Mouse (Mus musculus) erythroblast, embryonic 14.5 days (primary cell): ENCODE results near the gene Mcu. TPM values are rescaled to one million over a fixed set of nuclear protein-coding genes. Genes with fewer than 3 reads are reported as not detected.

Experiments used
- H3K27me3 ChIP-seq: 2 replicates; pipeline ENCODE4 v1.6.1; 2012; ENCODE audit warnings: inconsistent platforms; ENCODE audit not compliant: control insufficient read depth
- H3K36me3 ChIP-seq: 2 replicates; pipeline ENCODE4 v1.6.1; 2012; ENCODE audit warnings: mild to moderate bottlenecking, inconsistent platforms; ENCODE audit not compliant: control insufficient read depth
- H3K4me1 ChIP-seq: 2 replicates; pipeline ENCODE4 v1.6.1; 2012; ENCODE audit warnings: inconsistent platforms; ENCODE audit not compliant: control insufficient read depth
- H3K4me3 ChIP-seq: replicated peaks from 2 replicates; pipeline ENCODE3; 2012; ENCODE audit warnings: moderate library complexity, mild to moderate bottlenecking, inconsistent platforms
- H3K9me3 ChIP-seq: 2 replicates; pipeline ENCODE4 v1.6.1; 2012; ENCODE audit warnings: low read length, inconsistent platforms, mixed read lengths; ENCODE audit not compliant: control insufficient read depth
- GATA1 ChIP-seq: IDR thresholded peaks from 2 replicates; pipeline ENCODE4 v1.6.1; 2012; ENCODE audit warnings: low read length, inconsistent platforms, mixed read lengths
- TAL1 ChIP-seq: IDR thresholded peaks from 3 replicates; pipeline ENCODE4 v1.6.1; 2012; ENCODE audit warnings: low read length, inconsistent platforms, mixed read lengths
- polyA plus RNA-seq: library from polyadenylated mRNA; stranded (reverse); fragments of >175 nt; gene quantifications from 2 replicates; pipeline ENCODE4 v1.2.3, GENCODE M21; 2012

Mcu gene
- polyA plus RNA-seq, 1 experiment = 0.36 TPM

DNA sequence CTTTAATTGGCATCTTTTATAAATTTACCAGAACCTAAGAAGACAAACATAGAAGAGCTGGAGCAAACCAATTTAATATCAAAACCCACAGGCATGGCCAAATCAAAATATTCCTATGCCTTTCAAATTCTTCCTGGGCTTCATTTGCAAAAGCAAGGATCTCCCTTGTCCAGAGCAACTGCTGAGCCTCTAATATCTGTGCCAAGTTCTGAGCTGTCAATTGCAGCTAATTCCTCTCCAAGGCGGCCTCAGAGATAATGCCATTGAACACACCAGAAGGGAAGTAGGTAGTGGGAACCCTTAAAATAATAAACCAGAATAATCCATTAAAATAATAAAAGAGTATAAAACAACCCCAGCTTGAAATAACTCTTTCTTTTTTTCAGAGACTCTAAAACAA, 64.0 kb downstream of the Mcu start:
- no peak overlapping the region for H3K4me3 ChIP-seq
- no peaks in the 10 kb centered on the region for H3K36me3 ChIP-seq
- TF ChIP-seq GATA1 = no peak
- no peak for TF ChIP-seq TAL1
- H3K27me3 ChIP-seq = no peaks in the 10 kb centered on the region
- peaks cover 14% of the 10 kb centered on the region for H3K4me1 ChIP-seq
- peaks cover 3% of the 10 kb centered on the region for H3K9me3 ChIP-seq

DNA sequence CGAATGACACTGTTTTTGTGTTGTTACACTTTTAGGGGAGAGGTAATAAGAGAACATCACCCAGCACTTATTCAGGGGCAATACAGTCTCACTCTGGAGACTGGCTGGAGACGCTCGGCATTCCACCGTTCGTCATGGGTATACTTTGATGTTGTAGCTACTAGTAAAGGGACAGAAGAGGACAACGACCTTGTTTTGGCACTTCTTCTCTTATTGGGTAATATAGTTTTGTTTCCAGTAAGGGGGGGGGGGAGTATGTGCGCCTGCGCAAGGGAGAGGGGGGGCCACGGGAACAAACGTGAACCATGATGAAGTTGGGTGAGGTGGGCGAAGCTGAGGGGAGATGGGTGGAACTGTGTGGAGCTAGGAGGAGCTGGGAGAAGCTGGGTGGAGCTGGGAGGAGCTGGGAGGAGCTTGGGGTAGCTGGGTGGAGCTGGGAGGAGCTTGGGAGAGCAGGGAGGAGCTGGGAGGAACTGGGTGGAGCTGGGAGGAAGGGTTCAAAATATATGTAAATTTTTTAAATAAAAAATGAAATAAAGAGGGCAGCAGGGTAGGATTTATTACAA, 67.6 kb downstream of the Mcu start:
- Histone ChIP-seq H3K9me3 (no peaks in the 10 kb centered on the region), H3K4me1 (peaks cover 14% of the 10 kb centered on the region)
- no peak for TF ChIP-seq TAL1
- TF ChIP-seq GATA1 = no peak

DNA sequence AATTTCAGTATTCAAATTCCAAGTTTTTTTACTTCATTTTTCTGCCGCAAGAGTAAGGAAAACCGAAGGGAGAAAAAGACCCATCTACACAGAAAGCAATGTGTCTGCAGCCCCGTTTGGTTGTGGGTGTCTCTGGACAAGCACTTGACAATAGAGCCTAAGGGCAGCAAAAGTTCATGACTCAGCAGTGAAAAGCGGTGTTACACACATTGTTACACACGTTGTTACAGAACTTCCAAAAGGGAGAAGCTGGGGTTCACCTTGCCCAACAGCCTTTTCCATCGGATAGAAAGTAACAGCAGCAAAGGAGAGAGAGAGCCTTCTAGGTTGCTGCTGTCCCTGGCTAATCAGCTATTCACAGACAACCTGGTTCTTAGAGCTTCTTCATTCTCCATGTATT, 68.3 kb downstream of the Mcu start:
- TF ChIP-seq GATA1 (no peak), TAL1 (no peak)
- Histone ChIP-seq H3K4me3 (no peak overlapping the region), H3K36me3 (no peaks in the 10 kb centered on the region), H3K27me3 (no peaks in the 10 kb centered on the region), H3K4me1 (peaks cover 14% of the 10 kb centered on the region), H3K9me3 (no peaks in the 10 kb centered on the region)

More for the DNA sequence above, 67.6 kb downstream of the Mcu start:
- Histone ChIP-seq H3K27me3 (no peaks in the 10 kb centered on the region), H3K36me3 (no peaks in the 10 kb centered on the region), H3K4me3 (no peak overlapping the region)

DNA sequence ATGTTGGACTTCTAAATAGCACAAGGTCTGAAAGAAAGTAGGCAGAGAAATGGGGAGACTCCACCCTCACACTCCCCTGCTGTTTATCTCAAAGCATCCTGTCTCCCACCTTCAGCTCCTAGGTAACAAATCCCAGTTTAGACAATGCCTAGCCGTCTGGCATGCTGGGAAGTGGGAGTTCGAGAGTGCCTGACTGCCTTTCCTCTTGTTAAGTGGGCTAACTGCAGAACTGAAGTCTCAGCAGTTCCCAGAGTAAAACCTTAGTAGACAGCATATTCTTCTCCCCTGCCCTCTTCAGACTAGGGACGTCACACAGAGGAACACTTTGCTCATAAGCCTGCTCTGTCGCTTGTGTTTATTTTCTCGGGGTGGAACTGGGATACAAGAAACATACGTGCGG, 69.1 kb downstream of the Mcu start:
- H3K36me3 ChIP-seq = no peaks in the 10 kb centered on the region
- H3K4me3 ChIP-seq = no peak overlapping the region
- no peak for TF ChIP-seq TAL1
- TF ChIP-seq GATA1 = no peak
- no peaks in the 10 kb centered on the region for H3K9me3 ChIP-seq
- no peaks in the 10 kb centered on the region for H3K27me3 ChIP-seq
- peaks cover 14% of the 10 kb centered on the region for H3K4me1 ChIP-seq

DNA sequence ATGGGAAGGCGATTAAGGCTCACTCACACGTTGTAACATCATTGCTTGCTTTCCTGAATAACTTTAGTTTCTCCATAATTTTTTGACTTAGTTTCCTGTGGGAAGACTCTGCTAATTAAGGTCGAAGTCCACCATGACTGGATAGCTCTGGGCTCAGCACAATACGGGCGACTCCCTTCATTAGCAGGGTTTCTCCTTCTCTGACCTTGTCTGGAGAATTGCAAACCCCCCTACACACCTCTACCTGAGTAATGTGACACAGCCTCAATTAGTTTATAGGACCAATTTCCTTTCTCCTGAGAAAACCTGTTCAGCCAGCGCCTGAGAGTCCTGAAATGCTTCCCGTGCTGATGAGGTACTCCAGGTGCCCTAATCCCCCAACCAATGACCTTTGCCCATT, 71.3 kb downstream of the Mcu start:
- H3K36me3 ChIP-seq = no peaks in the 10 kb centered on the region

DNA sequence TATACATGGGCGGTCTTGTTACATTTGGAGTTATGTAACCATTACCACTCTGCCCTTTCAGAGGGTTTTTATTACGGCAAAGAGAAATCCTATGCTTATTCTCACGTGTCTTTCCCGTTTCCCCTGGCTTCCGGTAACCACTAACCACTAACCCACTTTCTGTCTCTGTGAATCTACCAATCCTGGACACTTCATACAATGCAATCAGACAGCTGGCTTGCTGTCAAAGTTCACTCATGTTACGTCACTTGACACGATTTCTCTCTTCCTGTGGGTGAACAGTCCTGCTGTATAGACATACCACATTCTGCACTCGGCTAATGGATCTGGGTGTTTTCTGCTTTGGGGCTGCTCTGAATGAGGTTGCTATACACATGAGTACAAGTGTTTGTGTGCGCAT, 73.1 kb downstream of the Mcu start:
- Histone ChIP-seq H3K36me3 (no peaks in the 10 kb centered on the region), H3K4me3 (no peak overlapping the region), H3K27me3 (peaks cover 14% of the 10 kb centered on the region), H3K4me1 (peaks cover under 1% of the 10 kb centered on the region; the same call in 1 of the 2 replicates), H3K9me3 (no peaks in the 10 kb centered on the region)
- TF ChIP-seq TAL1 (no peak), GATA1 (no peak)

More for the DNA sequence above, 71.3 kb downstream of the Mcu start:
- Histone ChIP-seq H3K4me1 (peaks cover 14% of the 10 kb centered on the region), H3K4me3 (no peak overlapping the region), H3K9me3 (no peaks in the 10 kb centered on the region), H3K27me3 (peaks cover under 1% of the 10 kb centered on the region)
- TF ChIP-seq GATA1 = no peak
- TF ChIP-seq TAL1 = no peak

DNA sequence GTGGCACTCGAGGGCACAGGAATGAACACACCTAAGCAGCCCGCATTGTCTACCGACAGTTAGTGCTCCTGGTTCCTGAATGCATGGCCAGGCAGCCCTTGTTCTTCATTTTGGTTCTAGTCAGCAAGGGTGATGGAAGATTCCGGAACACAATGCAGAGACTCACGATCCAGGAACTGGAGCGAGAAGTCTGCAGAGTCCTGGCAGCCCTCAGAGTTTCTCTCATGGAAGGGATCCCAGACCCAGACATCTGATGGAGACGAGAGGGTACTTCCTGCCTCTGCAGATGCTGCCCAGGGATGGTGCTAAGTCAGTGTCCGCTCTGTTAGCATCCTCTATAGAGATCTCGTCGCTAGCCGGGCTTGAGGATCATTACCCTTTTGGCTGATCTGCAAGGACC, 75.0 kb downstream of the Mcu start:
- TF ChIP-seq GATA1 (no peak), TAL1 (no peak)
- Histone ChIP-seq H3K36me3 (no peaks in the 10 kb centered on the region), H3K9me3 (no peaks in the 10 kb centered on the region), H3K4me1 (no peaks in the 10 kb centered on the region), H3K27me3 (peaks cover 14% of the 10 kb centered on the region), H3K4me3 (no peak overlapping the region)

DNA sequence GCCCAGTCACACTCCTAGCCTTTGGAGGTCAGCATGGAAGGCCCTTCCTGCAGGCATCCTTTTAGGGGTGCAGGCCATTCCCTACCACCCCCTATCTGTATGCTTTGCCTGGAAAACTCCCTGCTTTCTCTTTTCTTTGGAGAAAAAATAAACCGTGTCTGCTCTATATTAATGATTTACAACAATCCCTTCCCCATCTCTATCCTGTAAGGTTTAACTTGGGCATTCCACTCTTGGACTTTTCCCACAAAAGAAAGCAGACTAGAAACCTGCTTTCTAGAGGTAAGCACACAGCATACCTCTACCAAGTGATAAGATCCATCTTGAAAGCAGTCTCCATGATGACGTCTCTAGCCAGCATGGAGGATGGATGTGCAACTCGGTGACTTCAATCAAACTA, 75.9 kb downstream of the Mcu start:
- Histone ChIP-seq H3K36me3 (no peaks in the 10 kb centered on the region), H3K4me3 (no peak overlapping the region), H3K27me3 (peaks cover 14% of the 10 kb centered on the region), H3K4me1 (no peaks in the 10 kb centered on the region), H3K9me3 (no peaks in the 10 kb centered on the region)
- no peak for TF ChIP-seq GATA1
- no peak for TF ChIP-seq TAL1

DNA sequence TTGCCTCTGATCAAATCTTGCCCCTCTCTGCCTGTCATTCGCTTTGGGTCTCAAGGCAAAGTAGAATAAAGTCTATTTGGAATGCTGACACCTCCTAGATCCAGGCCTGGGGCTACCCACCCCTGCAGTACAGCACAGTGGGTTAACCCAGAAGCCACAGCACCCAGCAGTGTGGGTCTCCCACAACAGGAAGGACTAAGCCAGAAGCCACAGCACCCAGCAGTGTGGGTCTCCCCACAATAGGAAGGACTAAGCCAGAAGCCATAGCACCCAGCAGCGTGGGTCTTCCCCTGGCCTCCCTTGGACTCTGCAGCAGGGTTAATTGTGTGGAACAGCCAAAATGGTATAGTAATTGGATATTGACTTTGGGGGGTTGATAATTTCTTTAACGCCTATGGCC, 76.4 kb downstream of the Mcu start:
- H3K9me3 ChIP-seq = no peaks in the 10 kb centered on the region
- H3K36me3 ChIP-seq = no peaks in the 10 kb centered on the region
- H3K27me3 ChIP-seq = peaks cover 14% of the 10 kb centered on the region
- no peak overlapping the region for H3K4me3 ChIP-seq
- no peaks in the 10 kb centered on the region for H3K4me1 ChIP-seq
- TF ChIP-seq TAL1 = no peak
- no peak for TF ChIP-seq GATA1

DNA sequence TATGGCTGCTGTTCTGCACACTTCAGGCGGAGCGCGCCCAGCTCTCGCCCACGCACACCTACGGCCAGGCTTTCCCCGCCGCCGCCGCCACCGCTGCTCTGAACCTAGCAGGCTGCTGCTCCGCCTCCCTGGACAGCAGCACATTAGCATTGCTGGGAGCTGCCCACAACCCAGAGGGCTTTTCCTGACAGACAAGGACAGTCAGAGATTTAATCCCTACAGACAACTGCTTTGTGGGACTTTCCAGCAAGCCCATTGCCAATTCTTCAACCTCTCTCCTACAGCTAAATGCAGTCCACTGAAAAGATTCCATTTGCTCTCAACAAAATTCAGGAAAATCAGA, 77.0 kb downstream of the Mcu start:
- H3K4me1 ChIP-seq = no peaks in the 10 kb centered on the region

More for the DNA sequence above, 77.0 kb downstream of the Mcu start:
- no peaks in the 10 kb centered on the region for H3K9me3 ChIP-seq
- no peaks in the 10 kb centered on the region for H3K36me3 ChIP-seq
- H3K27me3 ChIP-seq = peaks cover 14% of the 10 kb centered on the region
- TF ChIP-seq TAL1 (no peak), GATA1 (no peak)
- no peak overlapping the region for H3K4me3 ChIP-seq
